Mouse (Mus musculus): Measurements from ENCODE around the gene Rtl10. TPM values are rescaled to one million over a fixed set of nuclear protein-coding genes. Genes with fewer than 3 reads are reported as not detected.

The Rtl10 gene
- total and polyA plus RNA-seq, 3 experiments: 5.9 to 13.3 TPM; not detected in 1

DNA sequence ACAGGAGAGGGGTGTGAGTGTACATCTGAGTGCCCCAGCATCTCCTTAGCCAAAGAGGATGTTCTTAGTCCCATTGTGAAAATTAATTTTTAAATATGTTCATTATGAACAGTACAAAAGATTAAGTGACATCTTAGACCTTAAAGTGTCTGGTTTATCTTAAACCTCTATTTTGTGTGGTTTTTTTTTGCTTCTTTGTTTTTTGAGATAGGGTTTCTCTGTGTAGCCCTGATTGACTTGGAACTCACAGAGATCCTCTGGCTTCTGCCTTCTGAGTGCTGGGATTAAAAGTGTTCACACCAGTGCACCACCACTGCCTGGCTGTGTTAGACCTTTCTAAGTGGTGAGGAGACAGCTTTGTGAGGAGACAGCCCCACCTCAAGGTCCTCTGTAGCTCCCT is 40.0 kb upstream of the Rtl10 start (continued):
- TF ChIP-seq TBP (IDR thresholded peaks at IDR 0.05; ENCODE audit: low read depth, low read length) (no peak), MYB (IDR thresholded peaks at IDR 0.05; ENCODE audit: low read depth, low read length) (peak; percentile 45; the same call in 1 of the 2 replicates), MAZ (IDR thresholded peaks at IDR 0.05; ENCODE audit: low read depth, low read length) (no peak), POLR2A (IDR thresholded peaks at IDR 0.05; ENCODE audit: control insufficient read depth in 1 of 2, insufficient read depth in 1 of 2, low read depth in 1 of 2, low read length in 2 of 2, poor library complexity in 1 of 2) (no peak), TCF12 (IDR thresholded peaks at IDR 0.05; ENCODE audit: low read depth, low read length) (peak; percentile 84), E2F4 (IDR thresholded peaks at IDR 0.05; ENCODE audit: borderline replicate concordance, low read depth, low read length) (no peak), NELFE (IDR thresholded peaks at IDR 0.05; ENCODE audit: low read depth, low read length) (no peak), TAL1 (IDR thresholded peaks at IDR 0.05; ENCODE audit: low read length) (peak; percentile 45), MAX (IDR thresholded peaks at IDR 0.05; ENCODE audit: low read length) (no peak), GABPA (IDR thresholded peaks at IDR 0.05; ENCODE audit: low read depth, low read length) (no peak), CHD1 (IDR thresholded peaks at IDR 0.05; ENCODE audit: low read depth, low read length) (no peak), UBTF (IDR thresholded peaks at IDR 0.05; ENCODE audit: borderline replicate concordance, insufficient read depth, low read depth, low read length) (no peak), KAT2A (conservative IDR thresholded peaks at IDR 0.05; ENCODE audit: low read depth, low read length) (no peak), ZKSCAN1 (IDR thresholded peaks at IDR 0.05; ENCODE audit: low read depth, low read length) (no peak), SMC3 (IDR thresholded peaks at IDR 0.05; ENCODE audit: low read depth, low read length) (no peak)

DNA sequence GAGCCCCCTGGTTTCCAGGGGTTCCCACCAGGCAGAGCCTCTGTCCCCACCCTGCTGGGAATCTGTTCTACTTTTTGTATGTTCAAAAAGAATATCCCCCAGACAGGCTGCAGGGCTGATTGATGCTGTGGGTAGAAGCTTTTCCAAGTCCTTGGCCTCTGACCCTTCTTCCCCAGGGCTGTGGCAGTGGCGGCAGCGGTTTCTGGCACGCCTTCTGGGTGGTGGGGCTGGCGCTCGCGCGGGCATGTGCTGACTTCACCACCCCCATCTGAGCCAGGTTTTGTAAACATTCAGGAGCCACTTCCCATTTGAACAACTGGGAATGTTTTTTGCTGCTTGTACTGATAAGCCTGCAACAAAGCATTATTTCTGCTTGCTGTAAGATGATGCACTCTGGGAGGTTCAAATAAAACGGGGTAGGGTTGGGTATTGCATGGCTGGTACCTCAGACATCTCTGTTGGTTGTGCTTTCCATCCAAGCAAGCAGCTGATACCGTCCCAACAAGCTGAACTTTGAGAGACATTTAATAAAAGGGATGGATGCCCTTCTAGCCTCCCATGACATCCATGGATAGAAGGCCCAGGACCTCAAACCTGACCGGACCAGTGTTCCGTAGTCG is 39.3 kb upstream of the Rtl10 start:
- H3K9ac ChIP-seq (ENCODE audit: control insufficient read depth, low read depth, low read length, poor library complexity, severe bottlenecking): peak overlapping the region; percentile 4; the same call in 1 of the 2 replicates
- H3K79me2 ChIP-seq (ENCODE audit: control insufficient read depth, insufficient read depth, low read length, poor library complexity): no peaks in the 10 kb centered on the region
- TF ChIP-seq BHLHE40 (IDR thresholded peaks at IDR 0.05; ENCODE audit: borderline replicate concordance, low read depth, low read length) (0 out of 2 replicates have a peak, but pooled peaks have one; percentile 33), POLR2AphosphoS5 (IDR thresholded peaks at IDR 0.05; ENCODE audit: borderline replicate concordance, low read depth, low read length) (no peak), TCF12 (IDR thresholded peaks at IDR 0.05; ENCODE audit: low read depth, low read length) (0 out of 2 replicates have a peak, but pooled peaks have one; percentile 11), ETS1 (IDR thresholded peaks at IDR 0.05; ENCODE audit: low read depth, low read length) (peak; percentile 27; the same call in 1 of the 2 replicates), ZKSCAN1 (IDR thresholded peaks at IDR 0.05; ENCODE audit: low read depth, low read length) (no peak), SMC3 (IDR thresholded peaks at IDR 0.05; ENCODE audit: low read depth, low read length) (no peak), E2F4 (IDR thresholded peaks at IDR 0.05; ENCODE audit: borderline replicate concordance, low read depth, low read length) (no peak)
- no peak for DNase-seq (ENCODE audit: low read depth, low spot score)
- peak overlapping the region in 1 of 2 experiments; percentile 7; a peak in 2 of 4 replicates for H3K4me3 ChIP-seq (ENCODE audit: control insufficient read depth in 1 of 2, insufficient read depth in 1 of 2, low read depth in 2 of 2, low read length in 2 of 2)
- H3K9me3 ChIP-seq (replicated peaks; ENCODE audit: insufficient read depth, low read length): no peaks in the 10 kb centered on the region
- H3K27me3 ChIP-seq (ENCODE audit: control insufficient read depth in 1 of 2, insufficient read depth in 2 of 2, low read length in 2 of 2): no peaks in the 10 kb centered on the region
- peaks cover 0 to 26% of the 10 kb centered on the region in 2 experiments for H3K36me3 ChIP-seq (ENCODE audit: control insufficient read depth in 1 of 2, insufficient read depth in 2 of 2, low read length in 2 of 2)
- H3K27ac ChIP-seq (ENCODE audit: control insufficient read depth, low read depth, low read length): peak overlapping the region; percentile 79
- H3K4me1 ChIP-seq (ENCODE audit: control insufficient read depth in 1 of 2, insufficient read depth in 2 of 2, low read length in 2 of 2): peaks cover 9 to 36% of the 10 kb centered on the region in 2 experiments
